Mouse (Mus musculus): Measurements from ENCODE around the gene Atp5b.

DNA sequence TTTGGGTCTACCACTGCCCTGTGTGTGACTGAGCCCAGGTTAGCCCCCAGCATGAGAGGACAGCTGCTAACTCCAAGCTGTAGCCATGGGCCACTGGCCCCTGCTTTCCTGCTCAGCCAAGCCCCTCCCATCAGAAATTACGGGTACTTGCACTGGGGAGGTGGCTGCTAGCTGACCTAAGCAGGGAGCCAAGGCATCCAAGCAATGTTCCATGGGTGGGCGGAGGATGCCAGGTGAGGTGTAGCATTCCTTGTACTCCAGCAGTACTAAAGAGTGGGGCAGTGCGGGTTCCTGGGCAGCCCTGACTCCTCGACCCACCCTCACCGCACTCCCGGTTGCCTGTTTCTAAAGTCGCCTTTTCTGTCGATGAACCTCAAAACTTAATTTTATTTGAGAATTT is 45.1 kb downstream of the Atp5b start:
- TF ChIP-seq CTCF (conservative IDR thresholded peaks at IDR 0.05; ENCODE audit: low read length) (no peak), NANOG (IDR thresholded peaks at IDR 0.05; ENCODE audit: borderline replicate concordance, low read length) (no peak)

Data from E14TG2a.4 (cell line).